Mouse (Mus musculus) ovary, postnatal 14 days (tissue): ENCODE results near the gene Ppp1r10.

Source experiments
- DNase-seq: peaks from one replicate; pipeline ENCODE4 v3.0.0; 2022; ENCODE audit warnings: low spot score

Gene Ppp1r10

GRCm38 (mm10) chr17:35916297-35917142, at the start of gene Ppp1r10, which contains the start of gene Mrps18b:
Gene Ppp1r10, plus strand, starts transcription at chr17:35916434.
Gene Mrps18b, minus strand, starts transcription at chr17:35916389.
- DNase-seq: peak; percentile 96

GRCm38 (mm10) chr17:35866911-35867890, 49.0 kb upstream of the Ppp1r10 start:
- DNase-seq: no peak

- no peak for DNase-seq
Measured at GRCm38 (mm10) chr17:35868165-35868820, 47.9 kb upstream of the Ppp1r10 start.

- no peak for DNase-seq
Measured at GRCm38 (mm10) chr17:35868961-35869345, 47.3 kb upstream of the Ppp1r10 start.

DNA sequence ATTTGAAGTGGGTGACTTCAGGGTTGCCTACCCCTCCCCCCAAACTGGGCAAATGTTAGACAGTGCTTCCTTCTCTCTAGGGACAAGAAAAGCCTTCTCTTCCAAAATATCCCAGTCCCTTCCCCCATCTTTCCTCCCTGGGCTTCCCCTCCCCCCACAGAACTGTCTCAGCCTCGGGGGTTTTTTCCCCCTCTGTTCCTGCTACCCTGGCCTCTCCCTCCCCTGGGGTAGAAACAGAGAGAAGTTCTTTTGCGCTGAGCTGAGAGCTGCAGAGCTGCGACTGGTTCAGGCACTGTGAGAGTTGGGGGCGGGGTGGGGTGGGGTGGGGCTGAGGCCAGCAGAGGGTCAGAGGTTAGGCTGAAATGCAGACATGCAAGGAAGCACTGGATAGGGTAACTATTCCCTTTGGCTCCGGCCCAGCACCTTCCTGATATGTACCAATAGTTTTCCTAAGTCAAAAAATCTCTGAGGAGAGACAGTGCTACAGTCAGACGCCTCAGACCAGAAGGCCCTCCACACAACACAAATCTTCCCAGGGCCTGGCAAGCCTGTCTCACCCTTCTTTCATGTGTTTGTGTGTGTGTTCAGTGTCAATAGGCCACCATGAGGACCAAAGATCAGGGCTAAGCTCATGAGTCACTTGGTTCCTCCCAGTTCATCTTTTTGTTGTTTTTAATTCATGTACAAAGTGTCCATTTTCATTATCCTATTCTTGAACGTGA, 46.7 kb upstream of the Ppp1r10 start:
- no peak for DNase-seq

GRCm38 (mm10) chr17:35870151-35870883, 45.9 kb upstream of the Ppp1r10 start:
- no peak for DNase-seq

- DNase-seq: no peak
Measured at GRCm38 (mm10) chr17:35870884-35871696, 45.1 kb upstream of the Ppp1r10 start.

- peak; percentile 91 for DNase-seq
Measured at GRCm38 (mm10) chr17:35873774-35874519, 42.3 kb upstream of the Ppp1r10 start.

DNA sequence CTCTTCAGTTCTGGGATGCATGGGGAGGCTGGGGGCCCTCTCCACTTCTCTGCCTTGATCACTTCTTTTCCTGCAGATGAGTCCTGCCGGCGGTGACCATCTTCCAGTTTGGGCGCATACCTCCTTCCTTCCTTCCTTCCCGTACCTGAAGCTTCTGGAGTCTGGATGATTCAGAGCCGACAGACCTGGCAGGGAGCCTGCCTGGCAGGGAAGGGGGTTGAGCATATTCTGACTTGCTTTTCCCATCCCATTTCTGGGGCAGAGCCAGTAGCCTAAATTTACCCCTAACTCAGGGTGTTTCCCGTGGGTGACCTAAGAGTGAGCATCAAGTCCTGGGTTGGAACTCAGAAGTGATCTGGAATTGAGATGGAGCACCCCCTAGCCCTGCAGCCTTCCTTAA, 41.5 kb upstream of the Ppp1r10 start:
- no peak for DNase-seq

DNA sequence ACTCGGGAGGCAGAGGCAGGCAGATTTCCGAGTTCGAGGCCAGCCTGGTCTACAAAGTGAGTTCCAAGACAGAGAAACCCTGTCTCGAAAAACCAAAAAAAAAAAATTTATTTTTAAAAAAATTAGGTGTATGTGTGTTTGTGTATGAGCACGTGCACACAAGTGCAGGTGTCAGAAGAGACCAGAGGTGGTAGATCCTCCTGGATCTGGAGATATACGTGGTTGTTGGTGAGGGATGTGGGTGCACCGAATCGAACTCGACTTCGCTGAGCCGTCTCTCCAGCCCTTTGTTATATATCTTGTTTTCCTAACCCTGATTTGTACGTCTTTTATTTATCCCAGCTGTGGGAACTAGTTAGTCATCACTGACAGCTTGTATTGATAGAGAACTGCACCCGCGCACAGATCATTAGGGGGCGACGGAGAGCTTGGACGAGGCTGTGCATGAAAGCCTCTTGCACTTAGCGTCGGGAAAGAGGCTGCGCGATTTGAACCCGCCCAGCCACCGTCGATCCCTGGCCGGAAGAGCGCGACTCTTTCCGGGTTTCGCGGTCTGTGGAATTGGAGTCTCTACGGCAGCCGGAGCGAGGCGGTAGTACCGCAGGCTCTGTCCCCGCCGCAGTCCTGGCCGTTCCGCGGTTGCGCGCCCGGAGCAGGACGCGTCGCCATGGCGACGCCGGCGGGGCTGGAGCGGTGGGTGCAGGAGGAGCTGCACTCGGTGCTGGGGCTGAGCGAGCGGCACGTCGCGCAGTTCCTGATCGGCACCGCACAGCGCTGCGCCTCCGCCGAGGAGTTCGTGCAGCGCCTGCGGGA, 36.8 kb upstream of the Ppp1r10 start, which contains the start of gene Dhx16:
TSS of gene Dhx16 (plus strand) at position 575 of the 813 bp plus-strand sequence.
- DNase-seq: peak; percentile 90

DNA sequence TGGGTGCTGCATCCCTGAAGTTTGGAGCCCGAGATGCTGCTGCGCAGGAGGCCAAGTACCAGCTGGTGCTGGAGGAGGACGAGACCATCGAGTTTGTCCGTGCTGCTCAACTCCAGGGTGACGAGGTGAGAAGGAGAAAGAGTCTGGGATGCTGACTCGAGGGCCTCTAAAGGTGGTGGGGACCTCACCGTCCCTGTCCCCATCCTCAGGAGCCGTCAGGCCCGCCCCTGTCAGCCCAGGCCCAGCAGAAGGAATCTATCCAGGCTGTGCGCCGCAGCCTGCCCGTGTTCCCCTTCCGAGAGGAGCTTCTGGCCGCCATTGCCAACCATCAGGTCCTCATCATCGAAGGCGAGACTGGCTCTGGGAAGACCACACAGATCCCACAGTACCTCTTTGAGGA, 33.3 kb upstream of the Ppp1r10 start:
- no peak for DNase-seq

GRCm38 (mm10) chr17:35883777-35884176, 32.5 kb upstream of the Ppp1r10 start:
- no peak for DNase-seq

GRCm38 (mm10) chr17:35887725-35888124, 28.5 kb upstream of the Ppp1r10 start:
- no peak for DNase-seq

- peak; percentile 89 for DNase-seq
Measured at GRCm38 (mm10) chr17:35896781-35897643, 19.2 kb upstream of the Ppp1r10 start, which contains the start of gene 2310061I04Rik. Gene 2310061I04Rik, minus strand, starts transcription at chr17:35897431.

GRCm38 (mm10) chr17:35897644-35898573, 18.3 kb upstream of the Ppp1r10 start:
- DNase-seq: no peak

DNA sequence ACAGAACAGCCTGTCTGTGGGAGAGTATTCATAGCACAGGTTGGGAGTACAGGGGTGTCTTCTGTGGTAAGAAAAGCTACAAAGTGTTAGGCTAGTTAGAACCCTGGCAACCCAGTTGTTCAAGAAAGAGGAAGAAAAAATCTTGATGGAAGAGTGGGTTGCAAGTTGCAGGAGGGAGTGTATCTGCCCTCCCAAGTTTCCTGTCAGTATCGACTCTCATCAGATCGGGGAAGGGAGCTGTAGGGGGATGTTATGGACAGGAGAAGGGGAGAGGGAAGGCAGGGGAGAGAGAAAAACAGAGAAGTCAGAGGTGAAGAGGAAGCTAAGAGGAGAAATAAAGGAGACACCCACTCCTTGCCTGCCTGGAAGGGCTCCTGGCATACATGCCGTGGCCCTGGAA, 15.6 kb upstream of the Ppp1r10 start:
- no peak for DNase-seq
